Mouse (Mus musculus) heart, embryonic 14.5 days (tissue): ENCODE data around the gene Topbp1. TPM values are rescaled to one million over a fixed set of nuclear protein-coding genes. Genes with fewer than 3 reads are reported as not detected.

Experiments
- ATAC-seq: fragments of 200-750 bp; cut with Nextera tagmentation; 2 replicates; pipeline ENCODE4 v1.8.0; 2017; ENCODE audit warnings: low read depth, moderate TSS enrichment; ENCODE audit not compliant: insufficient number of reproducible peaks, insufficient read depth, low FRiP score
- H3K27ac ChIP-seq, 2 experiments: fragments of 200-500 bp in 1 of 2; fragments of 300-500 bp in 1 of 2; sonication (generic) in 1 of 2; replicated peaks in 1 of 2; 2 replicates each; pipeline ENCODE4 v1.5.1; 2012 to 2014; ENCODE audit warnings: low read depth in 2 of 2, low read length in 2 of 2, control low read depth in 1 of 2, mild to moderate bottlenecking in 1 of 2, mixed read lengths in 1 of 2; ENCODE audit not compliant: control insufficient read depth in 1 of 2, insufficient read depth in 1 of 2
- H3K27me3 ChIP-seq: fragments of 300-500 bp; sonication (generic); 2 replicates; pipeline ENCODE4 v1.6.1; 2014; ENCODE audit warnings: mild to moderate bottlenecking, low read length, control low read depth; ENCODE audit not compliant: control insufficient read depth, insufficient read depth
- H3K36me3 ChIP-seq: fragments of 300-500 bp; sonication (generic); 2 replicates; pipeline ENCODE4 v1.6.1; 2014; ENCODE audit warnings: mild to moderate bottlenecking, control low read depth, low read length, mixed read lengths; ENCODE audit not compliant: control insufficient read depth, insufficient read depth
- H3K4me1 ChIP-seq, 2 experiments: fragments of 200-500 bp in 1 of 2; fragments of 300-500 bp in 1 of 2; sonication (generic) in 1 of 2; 2 replicates each; pipeline ENCODE4 v1.6.1; 2012 to 2014; ENCODE audit warnings: low read length in 2 of 2, control low read depth in 1 of 2, mixed read lengths in 1 of 2; ENCODE audit not compliant: control insufficient read depth in 2 of 2, insufficient read depth in 2 of 2
- H3K4me2 ChIP-seq: fragments of 300-500 bp; sonication (generic); 2 replicates; pipeline ENCODE4 v1.6.1; 2014; ENCODE audit warnings: mild to moderate bottlenecking, low read length
- H3K4me3 ChIP-seq, 2 experiments: fragments of 200-500 bp in 1 of 2; fragments of 300-500 bp in 1 of 2; sonication (generic) in 1 of 2; 2 replicates each; pipeline ENCODE4 v1.5.1; 2012 to 2014; ENCODE audit warnings: low read length in 2 of 2, mild to moderate bottlenecking in 2 of 2, control low read depth in 1 of 2, low read depth in 1 of 2, moderate library complexity in 1 of 2; ENCODE audit not compliant: control insufficient read depth in 1 of 2, insufficient read depth in 1 of 2
- H3K9ac ChIP-seq: fragments of 300-500 bp; sonication (generic); 2 replicates; pipeline ENCODE4 v1.6.1; 2014; ENCODE audit warnings: mild to moderate bottlenecking, low read length
- H3K9me3 ChIP-seq: fragments of 300-500 bp; sonication (generic); 2 replicates; pipeline ENCODE4 v1.6.1; 2016; ENCODE audit warnings: low read length, control low read depth; ENCODE audit not compliant: control insufficient read depth
- WGBS: fragments of 180-500 bp; shearing (Covaris S2); extraction: QIAGEN DNeasy Blood & Tissue Kit; methylation state at CpG from one replicate; pipeline ENCODE4 v1.1.7; 2014; 5-methylcytosine and 5-hydroxymethylcytosine counted together
- polyA plus RNA-seq: library from polyadenylated mRNA; unstranded; fragments of >200 nt; fragmentation: Nextera tagmentation; extraction: Ambion mirVana; gene quantifications from 2 replicates; pipeline ENCODE4 v1.2.1, GENCODE M21; 2014

The Topbp1 gene
- polyA plus RNA-seq, 1 experiment from 2014 or later, result 42.9 TPM

GRCm38 (mm10) chr9:103387011-103387653 lies 82.1 kb downstream of the Topbp1 start:
- Histone ChIP-seq H3K4me1 (peaks cover 13 to 21% of the 10 kb centered on the region in 2 experiments), H3K27me3 (no peaks in the 10 kb centered on the region), H3K27ac (0 out of 4 replicates have a peak overlapping the region, but pooled peaks of 1 of the 2 experiments have one; percentile 37), H3K4me2 (no peak overlapping the region), H3K4me3 (no peak overlapping the region), H3K9me3 (no peaks in the 10 kb centered on the region), H3K9ac (peak overlapping the region; percentile 8; the same call in 1 of the 2 replicates), H3K36me3 (no peaks in the 10 kb centered on the region)
- 60% methylated on average over 10 of the region's 10 CpGs for WGBS
- no peak for ATAC-seq

GRCm38 (mm10) chr9:103389261-103389660 lies 84.2 kb downstream of the Topbp1 start:
- no peak for ATAC-seq
- Histone ChIP-seq H3K27me3 (no peaks in the 10 kb centered on the region), H3K9me3 (no peaks in the 10 kb centered on the region), H3K4me3 (no peak overlapping the region), H3K36me3 (no peaks in the 10 kb centered on the region), H3K9ac (no peak overlapping the region), H3K27ac (no peak overlapping the region), H3K4me1 (peaks cover 11 to 21% of the 10 kb centered on the region in 2 experiments), H3K4me2 (no peak overlapping the region)
- 87% methylated on average over 6 of the region's 6 CpGs for WGBS

GRCm38 (mm10) chr9:103391796-103392372 lies 86.9 kb downstream of the Topbp1 start:
- peaks cover 2% of the 10 kb centered on the region; the same call in 1 of the 2 replicates for H3K9me3 ChIP-seq
- H3K27ac ChIP-seq, result peak overlapping the region in 1 of 2 experiments; percentile 17; a peak in 1 of 4 replicates
- 43% methylated on average over 6 of the region's 6 CpGs for WGBS
- H3K4me3 ChIP-seq, result no peak overlapping the region
- no peaks in the 10 kb centered on the region for H3K27me3 ChIP-seq
- no peak overlapping the region for H3K9ac ChIP-seq
- H3K36me3 ChIP-seq, result no peaks in the 10 kb centered on the region
- peaks cover 11 to 18% of the 10 kb centered on the region in 2 experiments for H3K4me1 ChIP-seq
- no peak for ATAC-seq
- no peak overlapping the region for H3K4me2 ChIP-seq

- H3K4me3 ChIP-seq, result no peak overlapping the region
- no peak overlapping the region for H3K27ac ChIP-seq
- peaks cover 3 to 9% of the 10 kb centered on the region in 2 experiments for H3K4me1 ChIP-seq
- H3K4me2 ChIP-seq, result no peak overlapping the region
- no peaks in the 10 kb centered on the region for H3K27me3 ChIP-seq
- no peaks in the 10 kb centered on the region for H3K36me3 ChIP-seq
- H3K9me3 ChIP-seq, result peaks cover 2% of the 10 kb centered on the region; the same call in 1 of the 2 replicates
- no peak overlapping the region for H3K9ac ChIP-seq
- 83% methylated on average over 11 of the region's 11 CpGs for WGBS
- ATAC-seq, result no peak
Measured at GRCm38 (mm10) chr9:103393256-103393655, 88.2 kb downstream of the Topbp1 start.

- H3K4me3 ChIP-seq, result no peak overlapping the region
- WGBS, result 43% methylated on average over 21 of the region's 21 CpGs
- H3K27ac ChIP-seq, result peak overlapping the region; percentile 16 to 37; a peak in 2 of 4 replicates
- peaks cover 7% of the 10 kb centered on the region for H3K9me3 ChIP-seq
- peak overlapping the region; percentile 23 for H3K4me2 ChIP-seq
- ATAC-seq, result no peak
- no peaks in the 10 kb centered on the region for H3K27me3 ChIP-seq
- H3K4me1 ChIP-seq, result peaks cover 3 to 10% of the 10 kb centered on the region in 2 experiments
- H3K36me3 ChIP-seq, result no peaks in the 10 kb centered on the region
- H3K9ac ChIP-seq, result no peak overlapping the region
Measured at GRCm38 (mm10) chr9:103398509-103399157, 93.6 kb downstream of the Topbp1 start.

Other genes with a start within 250 kb of the Topbp1 start
- 1.0 and 1.5 TPM in 2 replicates for gene Rab6b, start 193.4 kb upstream of the Topbp1 start, polyA plus RNA-seq
- 43.1 and 44.6 TPM in 2 replicates for gene Srprb, start 103.1 kb upstream of the Topbp1 start, polyA plus RNA-seq
- 0.07 TPM in 1 of 2 replicates, not detected in the other for gene Gm20425, start 74.9 kb upstream of the Topbp1 start, polyA plus RNA-seq
- gene Trf, start 74.8 kb upstream of the Topbp1 start, polyA plus RNA-seq, result 40.1 and 44.0 TPM in 2 replicates
- gene 1300017J02Rik, start 133 bp upstream of the Topbp1 start, polyA plus RNA-seq, result 0.32 and 1.3 TPM in 2 replicates
- 62.6 and 64.3 TPM in 2 replicates for gene Cdv3, start 60.6 kb downstream of the Topbp1 start, polyA plus RNA-seq
- 0.70 and 1.3 TPM in 2 replicates for gene Bfsp2, start 175.2 kb downstream of the Topbp1 start, polyA plus RNA-seq